Mouse (Mus musculus): Measurements from ENCODE around the gene Map3k5.

- peak; percentile 20; the same call in 1 of the 2 replicates for TF ChIP-seq CTCF (IDR thresholded peaks at IDR 0.05)
- TF ChIP-seq EP300 (IDR thresholded peaks at IDR 0.05) = no peak
These were observed 43.3 kb downstream of the Map3k5 start for GRCm38 (mm10) chr10:19977557-19977956.
